Mouse (Mus musculus): ENCODE measurements around the gene Larp6. TPM values are rescaled to one million over a fixed set of nuclear protein-coding genes. Genes with fewer than 3 reads are reported as not detected.

Gene Larp6
- total RNA-seq, 1 experiment from 2014 or later, result not detected

DNA sequence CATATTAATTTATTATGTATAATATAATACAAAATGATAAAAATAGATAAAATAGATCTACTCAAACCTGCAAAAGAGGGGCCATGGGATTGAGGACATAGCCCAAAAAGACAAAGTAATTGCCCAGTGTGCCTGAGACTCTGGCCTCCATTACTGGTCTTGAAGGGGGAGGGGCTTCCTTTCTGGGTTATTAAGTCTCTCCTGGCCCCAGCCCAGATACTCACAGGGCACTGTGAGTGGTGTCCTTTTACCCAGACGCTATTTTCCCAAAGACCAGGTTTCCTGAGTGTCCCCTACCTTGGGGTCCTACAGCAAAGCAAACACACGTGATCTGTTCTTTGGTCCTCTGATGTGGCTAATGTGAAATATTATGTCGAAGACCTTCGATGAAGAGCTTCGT lies 778 bp upstream of the Larp6 start:
- no peak for ATAC-seq (replicated peaks; ENCODE audit: insufficient number of reproducible peaks, low FRiP score, low TSS enrichment, poor library complexity, severe bottlenecking)

GRCm38 (mm10) chr9:60713616-60714015 lies 827 bp downstream of the Larp6 start:
- no peak for ATAC-seq (replicated peaks; ENCODE audit: insufficient number of reproducible peaks, low FRiP score, low TSS enrichment, poor library complexity, severe bottlenecking)

DNA sequence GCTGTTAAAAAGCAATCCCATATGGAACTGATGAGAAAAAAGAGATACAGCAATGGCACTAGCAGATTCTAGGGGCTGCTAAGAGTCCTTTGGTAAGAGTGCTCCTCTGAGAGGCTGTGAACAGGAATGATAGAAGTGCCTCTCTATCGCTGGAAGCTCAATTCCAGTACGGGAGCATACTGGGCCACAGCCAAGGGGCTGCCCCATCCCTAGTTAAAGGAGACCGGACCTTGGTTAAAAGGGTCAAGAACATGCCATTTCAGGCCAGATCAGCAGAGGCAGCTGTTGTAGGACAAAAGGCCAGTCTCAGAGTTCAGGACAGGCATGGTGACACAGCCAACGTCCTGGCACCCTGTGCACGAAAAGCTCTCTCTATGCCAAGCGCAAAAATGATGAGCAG lies 1.4 kb downstream of the Larp6 start:
- no peak for ATAC-seq (replicated peaks; ENCODE audit: insufficient number of reproducible peaks, low FRiP score, low TSS enrichment, poor library complexity, severe bottlenecking)

GRCm38 (mm10) chr9:60715271-60715670 lies 2.5 kb downstream of the Larp6 start:
- ATAC-seq (replicated peaks; ENCODE audit: insufficient number of reproducible peaks, low FRiP score, low TSS enrichment, poor library complexity, severe bottlenecking), result no peak

- ATAC-seq (replicated peaks; ENCODE audit: insufficient number of reproducible peaks, low FRiP score, low TSS enrichment, poor library complexity, severe bottlenecking), result no peak
These were observed 3.0 kb downstream of the Larp6 start for GRCm38 (mm10) chr9:60715828-60716227.

GRCm38 (mm10) chr9:60718284-60718683 lies 5.5 kb downstream of the Larp6 start:
- ATAC-seq (replicated peaks; ENCODE audit: insufficient number of reproducible peaks, low FRiP score, low TSS enrichment, poor library complexity, severe bottlenecking), result no peak

DNA sequence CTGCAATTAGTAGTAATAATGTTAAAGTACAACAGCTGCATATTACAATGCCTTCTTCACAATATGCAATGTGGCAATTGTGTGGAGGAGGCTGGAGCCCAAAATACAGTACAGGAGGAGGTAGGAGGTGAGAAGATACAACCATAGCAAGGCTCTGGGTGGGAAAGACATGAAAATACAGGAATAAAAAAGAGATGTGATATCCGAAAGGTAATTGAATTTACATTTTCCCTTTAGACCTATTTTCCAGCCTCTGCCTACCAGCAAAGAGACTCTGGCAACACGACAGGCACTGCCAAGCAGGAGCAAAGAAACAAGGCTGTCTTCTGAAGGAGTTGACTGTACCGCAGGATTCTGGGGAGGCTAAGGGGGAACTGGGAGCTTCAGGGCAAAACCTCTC lies 6.9 kb downstream of the Larp6 start:
- no peak for ATAC-seq (replicated peaks; ENCODE audit: insufficient number of reproducible peaks, low FRiP score, low TSS enrichment, poor library complexity, severe bottlenecking)

DNA sequence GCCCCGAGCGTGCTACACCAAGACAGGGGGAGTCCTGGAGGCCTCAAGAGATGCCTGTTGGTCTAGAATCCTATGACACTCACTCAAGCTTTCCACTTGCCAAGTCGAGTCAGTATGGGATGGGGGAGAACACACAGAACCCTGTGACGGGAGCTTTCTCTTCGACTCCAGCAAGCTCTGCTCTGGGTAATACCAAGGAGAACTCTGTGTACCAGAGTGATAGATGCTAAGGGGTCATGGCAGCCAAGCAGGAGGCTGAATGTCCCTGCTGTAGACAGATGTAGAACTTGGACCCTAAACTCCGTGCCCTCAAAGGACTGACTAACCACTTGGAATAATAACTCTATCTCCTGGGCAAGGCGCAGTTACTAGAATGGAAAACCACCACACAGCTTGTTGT lies 12.2 kb downstream of the Larp6 start:
- ATAC-seq (replicated peaks; ENCODE audit: insufficient number of reproducible peaks, low FRiP score, low TSS enrichment, poor library complexity, severe bottlenecking), result no peak

DNA sequence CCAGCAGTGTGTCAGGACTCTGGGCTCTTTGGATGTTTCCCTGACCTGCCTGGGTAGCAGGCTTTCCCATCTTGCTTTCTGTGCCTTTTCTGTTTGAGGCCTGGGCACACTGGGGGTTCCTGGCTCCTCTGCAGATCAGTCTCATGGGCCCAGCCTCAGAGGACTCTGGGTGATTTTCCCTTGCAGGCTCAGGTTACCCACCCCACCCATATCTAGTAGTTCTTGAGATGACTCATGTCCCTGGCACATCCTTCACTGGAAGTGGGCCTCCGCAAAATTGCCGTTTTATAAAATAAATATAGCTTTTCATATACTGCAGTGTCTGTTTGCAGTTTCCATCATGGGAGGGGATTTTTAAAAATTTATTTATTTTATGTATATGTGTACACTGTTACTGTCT lies 21.5 kb downstream of the Larp6 start:
- ATAC-seq (replicated peaks; ENCODE audit: insufficient number of reproducible peaks, low FRiP score, low TSS enrichment, poor library complexity, severe bottlenecking), result no peak

DNA sequence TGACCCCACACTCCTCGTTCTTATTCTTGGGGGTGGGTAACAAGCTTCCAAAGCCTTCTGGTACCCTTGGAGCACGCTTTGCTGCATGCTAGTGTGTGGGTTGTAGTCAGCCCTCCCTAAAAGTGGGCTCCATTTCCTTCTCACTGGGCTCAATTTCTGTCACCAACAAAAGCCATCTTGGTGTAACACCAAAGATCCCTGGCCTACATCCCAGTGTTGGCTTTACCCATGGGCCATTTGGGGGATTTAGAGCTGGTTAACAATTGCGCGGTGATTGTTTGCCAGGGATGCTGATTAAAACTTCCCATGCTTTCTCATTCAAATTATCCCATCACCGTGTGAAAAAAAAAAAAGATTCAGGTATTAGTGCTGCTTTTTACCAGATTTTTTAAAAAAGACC lies 26.3 kb downstream of the Larp6 start:
- no peak for ATAC-seq (replicated peaks; ENCODE audit: insufficient number of reproducible peaks, low FRiP score, low TSS enrichment, poor library complexity, severe bottlenecking)

DNA sequence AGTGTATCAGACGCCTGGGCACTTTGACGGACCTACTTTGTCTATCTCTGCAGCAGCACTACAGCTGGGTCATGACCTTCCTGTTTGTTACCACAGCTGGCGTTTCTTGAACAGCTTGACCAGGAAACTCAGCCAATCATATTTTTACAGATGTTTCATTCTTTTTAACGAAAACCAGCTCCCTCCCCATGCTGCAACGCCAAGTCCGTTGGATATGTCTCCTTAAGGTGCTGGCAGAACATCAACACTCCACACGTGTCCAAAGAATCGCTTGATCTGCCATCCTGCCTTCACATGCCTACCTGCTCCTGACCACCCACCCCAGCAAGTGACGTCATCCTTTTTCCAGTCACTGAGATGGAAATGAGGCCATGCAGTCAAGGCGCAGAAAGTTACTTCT lies 28.6 kb downstream of the Larp6 start:
- no peak for ATAC-seq (replicated peaks; ENCODE audit: insufficient number of reproducible peaks, low FRiP score, low TSS enrichment, poor library complexity, severe bottlenecking)

- no peak for ATAC-seq (replicated peaks; ENCODE audit: insufficient number of reproducible peaks, low FRiP score, low TSS enrichment, poor library complexity, severe bottlenecking)
These were observed 29.7 kb downstream of the Larp6 start for GRCm38 (mm10) chr9:60742516-60742915.

DNA sequence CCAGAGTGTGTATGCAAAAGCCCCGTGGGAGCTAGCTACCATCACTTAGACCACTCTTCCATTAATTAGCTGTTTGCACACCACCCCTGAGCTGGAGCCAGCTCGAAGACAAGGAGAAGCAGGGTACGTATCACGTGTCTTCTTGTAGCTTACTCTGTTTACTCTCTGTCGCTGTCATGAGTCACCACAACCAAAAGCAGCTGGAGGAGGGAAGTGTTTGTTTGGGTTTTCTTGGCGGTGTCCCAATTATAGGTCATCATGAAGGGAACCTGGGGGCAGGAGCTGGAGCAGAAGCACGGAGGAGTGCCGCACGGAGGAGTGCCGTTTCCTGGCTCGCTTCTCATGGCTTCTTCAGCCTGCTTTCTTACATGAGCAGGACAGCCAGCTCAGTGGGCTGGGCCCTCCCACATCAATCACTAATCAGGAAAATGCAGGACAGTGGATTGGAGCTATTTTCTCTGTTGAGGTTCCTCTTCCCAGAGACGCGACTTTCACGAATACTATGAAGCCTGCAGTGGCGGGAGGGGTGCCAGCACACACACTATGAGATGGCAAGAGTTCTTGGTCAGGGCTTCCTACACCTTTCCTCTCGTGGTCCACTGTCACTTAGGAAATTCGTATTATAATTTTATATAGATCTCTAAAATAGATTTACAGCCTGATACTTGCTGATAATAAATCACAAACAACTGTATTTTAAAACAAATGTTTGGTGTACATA lies 30.6 kb downstream of the Larp6 start:
- no peak for ATAC-seq (replicated peaks; ENCODE audit: insufficient number of reproducible peaks, low FRiP score, low TSS enrichment, poor library complexity, severe bottlenecking)

DNA sequence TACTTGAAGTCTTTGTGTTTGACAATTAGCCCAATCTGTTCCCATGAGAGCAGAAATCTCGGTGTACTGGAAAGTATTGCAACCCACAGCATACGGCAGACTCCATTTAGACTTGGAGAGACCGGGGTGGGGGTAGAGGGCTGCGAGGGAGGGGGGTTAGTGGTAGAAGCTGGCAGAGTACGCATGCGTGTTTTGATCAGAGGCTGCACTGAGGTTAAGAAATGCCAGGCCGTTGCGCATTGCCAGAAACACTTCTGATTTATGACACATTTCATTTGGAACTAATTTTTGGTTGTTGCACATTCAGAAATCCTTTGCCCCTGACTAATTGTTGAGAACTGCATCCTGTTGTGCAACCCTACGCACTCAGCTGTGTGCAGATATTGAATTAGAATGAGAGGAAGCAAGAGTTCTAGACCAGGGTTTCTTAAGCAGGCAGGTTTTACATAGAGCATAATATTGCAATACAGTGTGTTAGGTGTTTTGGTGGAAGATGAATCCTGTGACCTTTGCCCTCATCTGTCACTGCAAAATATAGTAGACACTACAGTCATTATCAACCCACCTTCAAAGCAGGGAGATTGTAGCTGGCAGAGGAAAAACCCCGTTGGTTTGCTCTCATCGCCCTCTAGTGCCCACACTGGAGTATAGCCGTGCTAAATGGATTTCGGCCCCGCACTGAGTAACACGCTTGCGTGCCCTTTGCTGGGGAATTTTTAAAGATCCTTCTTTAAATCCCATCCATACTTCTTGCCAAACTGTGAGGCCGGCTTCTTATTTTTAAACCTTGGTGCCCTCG lies 31.6 kb downstream of the Larp6 start:
- no peak for ATAC-seq (replicated peaks; ENCODE audit: insufficient number of reproducible peaks, low FRiP score, low TSS enrichment, poor library complexity, severe bottlenecking)

DNA sequence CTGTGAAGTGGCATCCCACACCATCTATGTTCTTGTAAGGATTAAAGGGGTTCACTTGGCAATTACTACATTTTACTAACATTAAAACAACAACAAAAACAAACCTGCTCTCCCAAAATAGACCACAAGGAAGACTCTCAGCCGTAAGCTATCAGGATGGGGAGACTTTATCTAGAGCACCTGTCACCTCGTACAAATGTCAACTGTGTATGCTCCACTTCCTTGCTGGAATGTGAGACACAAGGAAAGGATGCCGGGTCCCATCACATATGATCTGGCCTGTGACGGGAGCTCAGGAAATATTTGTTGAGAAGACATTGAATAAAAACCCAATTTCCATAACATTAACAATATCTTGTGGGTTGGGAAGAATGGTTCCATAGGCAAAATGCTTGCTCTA lies 32.2 kb downstream of the Larp6 start:
- ATAC-seq (replicated peaks; ENCODE audit: insufficient number of reproducible peaks, low FRiP score, low TSS enrichment, poor library complexity, severe bottlenecking), result no peak

DNA sequence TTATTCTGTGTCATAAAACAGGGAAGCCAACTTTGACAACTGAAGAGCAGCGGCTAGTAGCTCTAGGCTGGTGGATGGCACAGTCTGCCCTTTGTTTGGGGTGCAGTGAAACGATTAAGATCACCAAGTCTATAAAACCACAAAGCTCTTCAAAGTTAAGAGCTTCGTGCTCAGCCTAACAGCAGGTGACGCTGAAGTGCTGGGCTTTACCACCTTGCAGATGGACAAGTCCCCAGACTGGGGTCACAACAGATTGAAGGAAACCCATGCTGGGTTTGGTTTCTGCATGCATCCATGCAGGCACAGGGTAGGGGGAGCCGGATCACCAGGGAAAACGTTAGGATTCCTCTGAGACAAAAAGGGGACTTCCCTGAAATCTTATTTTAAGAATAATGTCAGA lies 33.8 kb downstream of the Larp6 start:
- no peak for ATAC-seq (replicated peaks; ENCODE audit: insufficient number of reproducible peaks, low FRiP score, low TSS enrichment, poor library complexity, severe bottlenecking)

GRCm38 (mm10) chr9:60747672-60748071 lies 34.9 kb downstream of the Larp6 start:
- ATAC-seq (replicated peaks; ENCODE audit: insufficient number of reproducible peaks, low FRiP score, low TSS enrichment, poor library complexity, severe bottlenecking), result no peak

DNA sequence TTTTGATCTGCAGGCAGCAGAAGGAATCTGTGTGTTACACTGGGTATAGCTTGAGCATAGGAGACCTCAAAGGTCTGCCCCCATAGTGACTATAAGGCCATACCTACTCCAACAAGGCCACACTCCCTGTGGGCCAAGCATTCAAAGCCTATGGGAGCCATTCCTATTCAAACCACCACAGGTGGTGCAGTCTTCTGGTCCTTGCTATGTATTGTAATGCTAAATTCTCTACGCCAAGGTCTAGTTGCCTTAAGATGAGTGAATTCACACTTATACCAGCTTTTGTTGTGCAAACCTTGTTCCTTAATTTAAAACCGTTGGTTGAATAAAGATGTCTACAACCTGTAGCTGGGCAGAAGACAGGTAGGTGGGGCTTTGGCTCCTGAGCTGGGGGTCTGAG lies 35.4 kb downstream of the Larp6 start:
- no peak for ATAC-seq (replicated peaks; ENCODE audit: insufficient number of reproducible peaks, low FRiP score, low TSS enrichment, poor library complexity, severe bottlenecking)

GRCm38 (mm10) chr9:60749105-60749504 lies 36.3 kb downstream of the Larp6 start:
- no peak for ATAC-seq (replicated peaks; ENCODE audit: insufficient number of reproducible peaks, low FRiP score, low TSS enrichment, poor library complexity, severe bottlenecking)

GRCm38 (mm10) chr9:60751098-60751497 lies 38.3 kb downstream of the Larp6 start:
- no peak for ATAC-seq (replicated peaks; ENCODE audit: insufficient number of reproducible peaks, low FRiP score, low TSS enrichment, poor library complexity, severe bottlenecking)

All from monocyte, adult 5-6 weeks (primary cell).